Mouse (Mus musculus) embryonic facial prominence, embryonic 14.5 days (tissue): ENCODE data around the gene H1foo. TPM values are rescaled to one million over a fixed set of nuclear protein-coding genes. Genes with fewer than 3 reads are reported as not detected.

ENCODE experiments used
- ATAC-seq: fragments of 200-750 bp; cut with Nextera tagmentation; 2 replicates; pipeline ENCODE4 v1.8.0; 2017; ENCODE audit warnings: low read depth, moderate number of reproducible peaks, moderate TSS enrichment
- DNase-seq: peaks from one replicate; pipeline ENCODE4 v3.0.0-alpha.2; 2015; ENCODE audit warnings: low spot score
- H3K27ac ChIP-seq: fragments of 300-500 bp; sonication (generic); replicated peaks from 2 replicates; pipeline ENCODE4 v1.5.1; 2014; ENCODE audit warnings: low read depth, mild to moderate bottlenecking, low read length, moderate library complexity
- H3K27me3 ChIP-seq: fragments of 300-500 bp; sonication (generic); replicated peaks from 2 replicates; pipeline ENCODE4 v1.6.1; 2014; ENCODE audit warnings: low read length; ENCODE audit not compliant: control insufficient read depth, insufficient read depth
- H3K36me3 ChIP-seq: fragments of 300-500 bp; sonication (generic); 2 replicates; pipeline ENCODE4 v1.6.1; 2014; ENCODE audit warnings: low read length, mixed read lengths; ENCODE audit not compliant: control insufficient read depth, insufficient read depth
- H3K4me1 ChIP-seq: fragments of 300-500 bp; sonication (generic); 2 replicates; pipeline ENCODE4 v1.6.1; 2014; ENCODE audit warnings: antibody characterized with exemption, low read length; ENCODE audit not compliant: control insufficient read depth, insufficient read depth
- H3K4me2 ChIP-seq: fragments of 300-500 bp; sonication (generic); 2 replicates; pipeline ENCODE4 v1.6.1; 2014; ENCODE audit warnings: low read depth, mild to moderate bottlenecking, low read length, moderate library complexity, mixed read lengths
- H3K4me3 ChIP-seq: fragments of 300-500 bp; sonication (generic); 2 replicates; pipeline ENCODE4 v1.5.1; 2014; ENCODE audit warnings: low read depth, mild to moderate bottlenecking, low read length
- H3K9ac ChIP-seq: fragments of 300-500 bp; sonication (generic); 2 replicates; pipeline ENCODE4 v1.6.1; 2014; ENCODE audit warnings: low read depth, mild to moderate bottlenecking, low read length, moderate library complexity, mixed read lengths
- H3K9me3 ChIP-seq: fragments of 300-500 bp; sonication (generic); 2 replicates; pipeline ENCODE4 v1.6.1; 2016; ENCODE audit warnings: low read length; ENCODE audit not compliant: control insufficient read depth
- whole genome bisulfite sequencing: fragments of 180-500 bp; shearing (Covaris S2); extraction: QIAGEN DNeasy Blood & Tissue Kit; methylation state at CpG from one replicate; pipeline ENCODE4 v1.1.7; 2014; 5-methylcytosine and 5-hydroxymethylcytosine counted together
- polyA plus RNA-seq: library from polyadenylated mRNA; unstranded; fragments of >200 nt; fragmentation: Nextera tagmentation; extraction: Ambion mirVana; gene quantifications from 2 replicates; pipeline ENCODE4 v1.2.1, GENCODE M21; 2014

The H1foo gene
- polyA plus RNA-seq, 1 experiment from 2014 or later: not detected

DNA sequence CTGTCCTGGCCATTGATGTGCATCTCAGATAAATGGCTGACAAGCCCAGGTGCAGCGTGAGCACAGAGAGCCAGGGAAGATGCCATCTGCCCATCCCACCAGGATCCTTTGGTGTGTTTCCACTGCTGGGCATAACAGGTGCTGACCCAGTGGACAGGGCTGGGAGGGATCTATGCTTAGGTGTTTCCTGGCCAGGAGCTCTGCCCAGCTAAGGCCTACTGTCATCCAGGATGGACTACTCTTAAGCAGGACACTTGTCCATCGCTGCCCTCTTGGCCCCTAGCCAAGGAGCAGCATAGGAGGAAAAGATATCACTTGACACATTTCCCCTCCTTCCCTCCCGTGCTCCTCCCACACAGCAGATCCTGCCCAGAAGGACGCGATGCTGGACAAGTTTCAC, 28.1 kb upstream of the H1foo start:
- H3K36me3 ChIP-seq: no peaks in the 10 kb centered on the region
- H3K27me3 ChIP-seq: no peaks in the 10 kb centered on the region
- H3K4me2 ChIP-seq: no peak overlapping the region
- ATAC-seq (no peak), DNase-seq (no peak)
- H3K27ac ChIP-seq: no peak overlapping the region
- no peak overlapping the region for H3K4me3 ChIP-seq
- 84% methylated on average over 5 of the region's 5 CpGs for WGBS
- H3K9me3 ChIP-seq: no peaks in the 10 kb centered on the region
- no peaks in the 10 kb centered on the region for H3K4me1 ChIP-seq
- no peak overlapping the region for H3K9ac ChIP-seq

DNA sequence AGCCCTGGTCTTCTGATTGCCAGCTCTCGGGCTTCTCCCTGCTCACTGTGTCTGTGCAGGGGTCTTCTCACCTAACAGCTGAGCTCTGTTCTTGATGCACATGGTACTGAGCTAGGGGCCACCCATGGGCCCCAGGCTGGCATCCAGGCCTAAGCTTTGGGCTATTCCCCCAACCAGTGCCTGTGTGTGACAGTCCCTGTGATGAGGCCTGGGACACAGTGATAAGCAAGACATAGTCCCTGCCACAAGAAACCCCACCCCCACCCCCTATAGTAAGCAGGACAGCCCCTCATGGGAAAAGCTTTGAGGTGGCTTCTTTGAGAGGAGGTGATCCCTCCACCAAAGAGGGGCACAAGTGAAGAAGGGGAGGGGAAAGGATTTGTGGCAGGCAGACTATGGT, 26.1 kb upstream of the H1foo start:
- H3K27ac ChIP-seq: no peak overlapping the region
- H3K4me3 ChIP-seq: no peak overlapping the region
- H3K36me3 ChIP-seq: no peaks in the 10 kb centered on the region
- H3K9me3 ChIP-seq: no peaks in the 10 kb centered on the region
- DNase-seq (no peak), ATAC-seq (no peak)
- H3K4me2 ChIP-seq: no peak overlapping the region
- 73% methylated on average over 1 of the region's 1 CpGs for WGBS
- no peak overlapping the region for H3K9ac ChIP-seq
- no peaks in the 10 kb centered on the region for H3K27me3 ChIP-seq
- no peaks in the 10 kb centered on the region for H3K4me1 ChIP-seq

DNA sequence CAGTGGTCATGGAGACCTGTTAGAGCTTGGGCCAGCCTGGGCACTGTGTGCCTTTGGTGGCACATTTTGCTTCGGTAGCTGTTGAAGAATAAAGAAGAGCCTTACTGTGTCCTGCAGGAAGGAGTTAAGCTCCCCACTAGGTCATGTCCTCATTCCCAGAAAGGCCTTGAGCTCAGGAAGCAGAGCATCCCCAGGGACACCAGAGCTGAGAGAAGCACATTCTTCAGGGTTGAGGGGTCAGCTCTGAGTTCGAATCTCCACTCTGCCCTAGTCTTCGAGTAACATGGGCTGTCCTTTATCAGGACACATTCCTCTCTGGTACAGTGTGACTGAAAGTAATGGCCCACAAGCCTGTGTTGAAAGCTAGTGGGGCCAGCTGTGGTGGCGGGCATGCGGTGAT, 24.9 kb upstream of the H1foo start:
- Histone ChIP-seq H3K4me1 (no peaks in the 10 kb centered on the region), H3K27me3 (no peaks in the 10 kb centered on the region)
- 83% methylated on average over 5 of the region's 5 CpGs for WGBS

GRCm38 (mm10) chr6:115924829-115925228, 19.9 kb upstream of the H1foo start:
- ATAC-seq: no peak
- no peak overlapping the region for H3K4me3 ChIP-seq
- no peaks in the 10 kb centered on the region for H3K9me3 ChIP-seq
- no peaks in the 10 kb centered on the region for H3K27me3 ChIP-seq
- H3K9ac ChIP-seq: no peak overlapping the region
- H3K27ac ChIP-seq: no peak overlapping the region
- WGBS: 52% methylated on average over 6 of the region's 6 CpGs
- H3K4me1 ChIP-seq: peaks cover 11% of the 10 kb centered on the region
- DNase-seq: no peak
- H3K4me2 ChIP-seq: no peak overlapping the region
- no peaks in the 10 kb centered on the region for H3K36me3 ChIP-seq

More for the DNA sequence above, 24.9 kb upstream of the H1foo start:
- no peaks in the 10 kb centered on the region for H3K36me3 ChIP-seq
- no peak overlapping the region for H3K27ac ChIP-seq
- DNase-seq (no peak), ATAC-seq (no peak)
- no peak overlapping the region for H3K9ac ChIP-seq
- no peak overlapping the region for H3K4me2 ChIP-seq
- H3K4me3 ChIP-seq: no peak overlapping the region
- H3K9me3 ChIP-seq: no peaks in the 10 kb centered on the region

GRCm38 (mm10) chr6:115926416-115926815, 18.3 kb upstream of the H1foo start:
- 43% methylated on average over 10 of the region's 10 CpGs for WGBS
- no peak overlapping the region for H3K9ac ChIP-seq
- H3K4me2 ChIP-seq: peak overlapping the region; percentile 14; the same call in 1 of the 2 replicates
- DNase-seq: peak; percentile 37
- H3K4me3 ChIP-seq: no peak overlapping the region
- ATAC-seq: no peak
- no peaks in the 10 kb centered on the region for H3K9me3 ChIP-seq
- H3K27me3 ChIP-seq: no peaks in the 10 kb centered on the region
- H3K27ac ChIP-seq: no peak overlapping the region
- H3K36me3 ChIP-seq: no peaks in the 10 kb centered on the region
- H3K4me1 ChIP-seq: peaks cover 11% of the 10 kb centered on the region

DNA sequence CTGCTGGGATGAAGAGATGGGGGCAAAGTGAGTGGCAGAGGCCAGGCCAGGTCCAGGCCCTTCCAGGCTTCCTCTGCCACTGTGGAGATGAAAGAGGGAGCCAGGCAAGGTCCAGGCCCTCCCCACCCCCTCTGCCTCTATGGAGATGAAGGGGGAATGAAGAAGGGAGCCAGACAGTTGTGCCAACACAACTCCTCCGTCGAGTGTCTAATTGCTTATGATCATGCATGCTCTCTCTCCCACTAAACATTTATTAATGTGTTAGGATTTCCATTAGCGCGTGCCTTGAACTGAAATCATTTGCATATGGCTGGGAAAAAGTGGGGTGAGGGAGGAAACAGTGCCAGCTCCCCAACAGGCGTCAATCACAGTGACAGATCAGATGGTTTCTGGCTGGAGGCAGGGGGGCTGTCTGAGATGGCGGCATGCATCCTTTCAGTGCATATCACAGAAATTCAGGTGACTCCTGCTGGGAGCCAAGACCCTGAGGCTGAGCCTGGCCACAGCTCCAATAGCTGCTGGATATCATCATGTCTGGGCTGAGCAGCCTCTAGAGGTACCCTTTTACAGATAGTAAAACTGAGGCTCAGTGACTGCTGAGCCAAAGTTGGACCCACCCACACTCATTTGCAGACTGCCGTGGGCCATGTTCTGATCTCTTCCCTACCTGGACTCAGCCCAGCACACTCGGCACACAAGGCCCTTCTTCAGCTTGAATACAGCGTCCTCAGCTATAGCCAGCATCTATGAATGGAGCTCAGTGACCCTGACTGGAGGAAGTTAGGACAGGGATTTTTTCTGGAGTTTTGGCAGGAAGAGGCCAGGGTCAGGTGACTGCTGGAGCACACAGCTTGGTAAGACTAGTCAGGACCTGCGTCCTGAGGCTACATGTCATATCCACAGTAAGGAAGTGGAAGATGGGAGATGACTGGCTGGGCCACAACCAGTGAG, 17.2 kb upstream of the H1foo start:
- H3K4me1 ChIP-seq: peaks cover 11% of the 10 kb centered on the region
- no peaks in the 10 kb centered on the region for H3K9me3 ChIP-seq
- no peak overlapping the region for H3K4me3 ChIP-seq
- H3K27me3 ChIP-seq: no peaks in the 10 kb centered on the region
- no peak overlapping the region for H3K9ac ChIP-seq
- H3K4me2 ChIP-seq: no peak overlapping the region
- no peak overlapping the region for H3K27ac ChIP-seq
- H3K36me3 ChIP-seq: no peaks in the 10 kb centered on the region
- no peak for DNase-seq
- ATAC-seq: peak; percentile 9; the same call in 1 of the 2 replicates
- 68% methylated on average over 10 of the region's 10 CpGs for WGBS

GRCm38 (mm10) chr6:115930018-115930417, 14.7 kb upstream of the H1foo start:
- Histone ChIP-seq H3K4me3 (no peak overlapping the region), H3K27ac (no peak overlapping the region), H3K9ac (no peak overlapping the region), H3K4me1 (peaks cover 11% of the 10 kb centered on the region), H3K27me3 (no peaks in the 10 kb centered on the region), H3K4me2 (no peak overlapping the region), H3K9me3 (no peaks in the 10 kb centered on the region), H3K36me3 (no peaks in the 10 kb centered on the region)
- 61% methylated on average over 5 of the region's 5 CpGs for WGBS
- no peak for DNase-seq
- ATAC-seq: no peak

GRCm38 (mm10) chr6:115931639-115932038, 13.1 kb upstream of the H1foo start, which contains the start of gene Rho:
Gene Rho, plus strand, starts transcription at chr6:115931748.
- DNase-seq: no peak
- Histone ChIP-seq H3K36me3 (no peaks in the 10 kb centered on the region), H3K4me2 (no peak within 1 kb of the TSS), H3K9me3 (no peaks in the 10 kb centered on the region), H3K27me3 (no peaks in the 10 kb centered on the region), H3K4me1 (peaks cover 6% of the 10 kb centered on the region), H3K27ac (no peak within 1 kb of the TSS), H3K4me3 (no peak within 1 kb of the TSS), H3K9ac (no peak within 1 kb of the TSS)
- ATAC-seq: no peak
- WGBS: 87% methylated on average over 14 of the region's 14 CpGs

GRCm38 (mm10) chr6:115932391-115932790, 12.3 kb upstream of the H1foo start:
- H3K9me3 ChIP-seq: no peaks in the 10 kb centered on the region
- ATAC-seq: no peak
- H3K4me3 ChIP-seq: no peak overlapping the region
- no peak for DNase-seq
- no peaks in the 10 kb centered on the region for H3K27me3 ChIP-seq
- WGBS: 93% methylated on average over 3 of the region's 3 CpGs
- no peak overlapping the region for H3K4me2 ChIP-seq
- no peak overlapping the region for H3K27ac ChIP-seq
- no peaks in the 10 kb centered on the region for H3K4me1 ChIP-seq
- H3K36me3 ChIP-seq: no peaks in the 10 kb centered on the region
- H3K9ac ChIP-seq: no peak overlapping the region
